ENCODE assay signal across 8 mouse cellular contexts in the genomic region with DNA sequence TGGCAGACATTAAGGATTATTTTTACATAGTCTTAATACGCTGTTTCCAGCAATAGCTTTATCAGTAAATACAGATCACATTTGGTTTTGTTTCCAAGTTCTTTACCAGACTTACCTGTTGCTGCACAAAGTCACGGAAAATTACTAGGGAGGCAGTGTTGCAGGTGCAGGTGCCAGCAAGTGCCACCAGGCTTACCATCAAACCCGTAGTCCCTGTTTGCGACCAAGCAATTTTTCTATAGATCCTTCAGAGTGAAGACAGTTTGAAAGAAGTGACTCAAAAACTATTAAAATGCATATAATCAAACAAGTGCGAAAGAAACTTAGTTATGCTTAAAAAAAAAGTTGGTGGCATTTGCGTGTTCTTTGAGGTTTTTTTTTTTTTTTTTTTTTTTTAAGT. TPM values are rescaled to one million over a fixed set of nuclear protein-coding genes. Genes with fewer than 3 reads are reported as not detected.
DNase-seq lines count a peak whose midpoint lies in the region; ATAC-seq and TF ChIP-seq lines count a peak whose summit lies in the region.

No protein-coding gene starts in this region.

- H3K79me2 ChIP-seq in CH12.LX (replicated peaks; ENCODE audit: control insufficient read depth, extremely low read depth, insufficient read depth, poor library complexity, severe bottlenecking), result no peaks in the 10 kb centered on the region
- peaks cover 42% of the 10 kb centered on the region; the same call in 1 of the 2 replicates for H3K79me2 ChIP-seq in macrophage (ENCODE audit: inconsistent target)

- no peak for TF ChIP-seq POLR2A in CH12.LX (IDR thresholded peaks at IDR 0.05; ENCODE audit: low read depth, low read length)

- DNase-seq in kidney, postnatal 25 days, result no peak
- DNase-seq in CH12.LX (ENCODE audit: extremely low read depth), result no peak
- no peak for DNase-seq in left cerebral cortex, postnatal 25 days (ENCODE audit: low spot score in 2 of 2)
- DNase-seq in right cerebral cortex, postnatal 36 days (ENCODE audit: low spot score in 2 of 2), result no peak
- no peak for DNase-seq in gastrocnemius, adult 8-10 months (ENCODE audit: low spot score in 2 of 2)

- TF ChIP-seq EP300 in CH12.LX (IDR thresholded peaks at IDR 0.05; ENCODE audit: low read length), result no peak

- peak overlapping the region; percentile 91 for H3K4me2 ChIP-seq in kidney, embryonic 14.5 days (replicated peaks; ENCODE audit: low read depth, low read length)
- H3K4me2 ChIP-seq in CH12.LX (ENCODE audit: insufficient read depth, low read depth, poor library complexity, severe bottlenecking), result no peak overlapping the region; the same call in 1 of the 2 replicates
- H3K4me2 ChIP-seq in hindbrain, embryonic 13.5 days, result peak overlapping the region; percentile 80; the same call in 1 of the 2 replicates

- H3K4me1 ChIP-seq in kidney, embryonic 14.5 days (ENCODE audit: control insufficient read depth, insufficient read depth, low read length), result peaks cover 5% of the 10 kb centered on the region; the same call in 1 of the 2 replicates
- H3K4me1 ChIP-seq in CH12.LX (ENCODE audit: control insufficient read depth in 1 of 2, insufficient read depth in 2 of 2), result peaks cover 0 to 2% of the 10 kb centered on the region in 2 experiments; a peak in 1 of 4 replicates
- peaks cover 9% of the 10 kb centered on the region for H3K4me1 ChIP-seq in hindbrain, embryonic 13.5 days (replicated peaks)

- no peak for TF ChIP-seq RAD21 in CH12.LX (IDR thresholded peaks at IDR 0.05; ENCODE audit: low read depth, low read length)

- no peak overlapping the region for H3K9ac ChIP-seq in kidney, embryonic 14.5 days (ENCODE audit: low read depth, low read length)
- no peak overlapping the region for H3K9ac ChIP-seq in CH12.LX (ENCODE audit: insufficient read depth, low read depth)
- no peak overlapping the region for H3K9ac ChIP-seq in hindbrain, embryonic 13.5 days

- 56% methylated on average over 6 of the region's 6 CpGs for WGBS in kidney, embryonic 14.5 days
- WGBS in hindbrain, embryonic 13.5 days, result 52% methylated on average over 6 of the region's 6 CpGs
- WGBS in macrophage (ENCODE audit: missing documents), result 44% methylated on average over 6 of the region's 6 CpGs

- no peaks in the 10 kb centered on the region for H3K9me3 ChIP-seq in kidney, embryonic 14.5 days (ENCODE audit: control insufficient read depth, low read length)
- H3K9me3 ChIP-seq in CH12.LX (replicated peaks; ENCODE audit: low read length), result no peaks in the 10 kb centered on the region
- H3K9me3 ChIP-seq in hindbrain, embryonic 13.5 days, result no peaks in the 10 kb centered on the region

- in situ Hi-C loops in CH12.LX (cut with MboI; ENCODE audit: low pct_ligation_motif_present, low pct_unique_long_range_greater_than_20kb, low sequenced_read_pairs), result no loop called here

- no peak for TF ChIP-seq CTCF in CH12.LX (conservative IDR thresholded peaks at IDR 0.05 in 1 of 2, IDR thresholded peaks at IDR 0.05 in 1 of 2; ENCODE audit: low read depth in 2 of 2, low read length in 2 of 2)

- H3K27me3 ChIP-seq in kidney, embryonic 14.5 days (ENCODE audit: control insufficient read depth, insufficient read depth, low read length), result peaks cover 20% of the 10 kb centered on the region
- H3K27me3 ChIP-seq in CH12.LX (replicated peaks), result peaks cover 2% of the 10 kb centered on the region
- peaks cover 41% of the 10 kb centered on the region for H3K27me3 ChIP-seq in hindbrain, embryonic 13.5 days

- ATAC-seq in kidney, embryonic 14.5 days (ENCODE audit: low FRiP score, low TSS enrichment), result no peak
- no peak for ATAC-seq in hindbrain, embryonic 13.5 days (ENCODE audit: low FRiP score)

- intact Hi-C loops in left cerebral cortex, postnatal 25 days (cut with DNase I), result no loop called here

- no peak overlapping the region for H3K27ac ChIP-seq in kidney, embryonic 14.5 days (ENCODE audit: low read depth, low read length)
- H3K27ac ChIP-seq in CH12.LX (ENCODE audit: insufficient read depth, low read depth) (no peak overlapping the region), macrophage (peak overlapping the region; percentile 61; the same call in 1 of the 2 replicates)
- no peak overlapping the region for H3K27ac ChIP-seq in hindbrain, embryonic 13.5 days

- peak overlapping the region; percentile 52 for H3K4me3 ChIP-seq in kidney, embryonic 14.5 days (ENCODE audit: low read length)
- H3K4me3 ChIP-seq in CH12.LX (replicated peaks in 1 of 3; ENCODE audit: low read depth in 2 of 3, low read length in 2 of 3, poor library complexity in 1 of 3) (no peak overlapping the region), macrophage (ENCODE audit: inconsistent target) (peak overlapping the region; percentile 68)
- no peak overlapping the region for H3K4me3 ChIP-seq in hindbrain, embryonic 13.5 days

- no peaks in the 10 kb centered on the region for H3K36me3 ChIP-seq in kidney, embryonic 14.5 days (ENCODE audit: control insufficient read depth, insufficient read depth, low read length)
- no peaks in the 10 kb centered on the region for H3K36me3 ChIP-seq in CH12.LX (replicated peaks in 1 of 2; ENCODE audit: control insufficient read depth in 1 of 2, insufficient read depth in 1 of 2, low read length in 1 of 2)
- no peaks in the 10 kb centered on the region for H3K36me3 ChIP-seq in hindbrain, embryonic 13.5 days
- no peaks in the 10 kb centered on the region for H3K36me3 ChIP-seq in macrophage (ENCODE audit: inconsistent target)

- dilution Hi-C loops in CH12.LX (cut with MboI; ENCODE audit: extremely low pct_ligation_motif_present, extremely low pct_unique_long_range_greater_than_20kb, low sequenced_read_pairs), result no loop called here

TF ChIP-seq in CH12.LX, 34 proteins besides CTCF, POLR2A, EP300 and RAD21:
- TF ChIP-seq SIN3A (IDR thresholded peaks at IDR 0.05; ENCODE audit: low read length), result no peak
- peak; percentile 42; the same call in 1 of the 2 replicates for TF ChIP-seq ZNF384 (IDR thresholded peaks at IDR 0.05; ENCODE audit: low read depth, low read length)

RNA-seq across cellular contexts. Expression of gene Sqor, which starts 0.5 kb away (rescaled TPM):
- 7.9 and 11.8 TPM in 2 replicates for polyA plus RNA-seq in kidney, embryonic 14.5 days (2014; fragmentation: Nextera tagmentation; extraction: Ambion mirVana)
- total RNA-seq in CH12.LX (2012; rRNA removed), result 0.50 and 0.85 TPM in 2 replicates
- total RNA-seq in CH12.LX (2014; rRNA removed), result not detected in 2 replicates
- polyA plus RNA-seq in CH12.LX (2012; ENCODE audit: insufficient read length, low read depth), result not detected in 2 replicates
- polyA plus RNA-seq in hindbrain, embryonic 13.5 days (2015; fragmentation: Nextera tagmentation; extraction: Ambion mirVana), result 2.7 and 3.6 TPM in 2 replicates
- total RNA-seq in macrophage (2018; cell fraction: chromatin; rRNA removed), result 10 to 100 TPM; 11.2 to 45.9 (median 25.5) TPM
- total RNA-seq in macrophage (2018; cell fraction: cytosol; rRNA removed), result 10 to 100 TPM; 32.7 to 48.8 (median 40.0) TPM
- total RNA-seq in macrophage (2018; cell fraction: nucleus; rRNA removed), result 10 to 100 TPM; 12.2 to 46.1 (median 26.5) TPM
- polyA plus RNA-seq in macrophage (2018), result 40.5 to 43.9 TPM (median 43.6 TPM) in 3 replicates
- 1 to 10 TPM; 4.1 to 5.5 TPM for total RNA-seq in left cerebral cortex, postnatal 25 days (2021)
- 10 to 100 TPM; 38.0 to 46.5 (median 43.7) TPM for total RNA-seq in gastrocnemius, adult 8-10 months (2022)

RNA-seq across cellular contexts. Expression of gene Bloc1s6, which starts 26.2 kb away (rescaled TPM):
- 35.4 and 51.3 TPM in 2 replicates for polyA plus RNA-seq in kidney, embryonic 14.5 days (2014; fragmentation: Nextera tagmentation; extraction: Ambion mirVana)
- total RNA-seq in CH12.LX (2012; rRNA removed) (23.4 and 25.5 TPM in 2 replicates), CH12.LX (2014; rRNA removed) (53.4 and 60.3 TPM in 2 replicates)
- polyA plus RNA-seq in CH12.LX (2012; ENCODE audit: insufficient read length, low read depth) (42.0 and 42.3 TPM in 2 replicates), macrophage (2018) (46.9 to 66.1 TPM (median 61.2 TPM) in 3 replicates)
- 88.1 and 97.7 TPM in 2 replicates for polyA plus RNA-seq in hindbrain, embryonic 13.5 days (2015; fragmentation: Nextera tagmentation; extraction: Ambion mirVana)
- total RNA-seq in macrophage (2018; cell fraction: chromatin; rRNA removed), result 10 to 100 TPM in 15 of 26 experiments, 1 to 10 TPM in 11; 2.2 to 22.3 (median 10.8) TPM
- 10 to 100 TPM; 31.1 to 97.3 (median 60.1) TPM for total RNA-seq in macrophage (2018; cell fraction: cytosol; rRNA removed)
- total RNA-seq in macrophage (2018; cell fraction: nucleus; rRNA removed), result 10 to 100 TPM in 22 of 26 experiments, 1 to 10 TPM in 4; 5.6 to 46.2 (median 25.0) TPM
- total RNA-seq in left cerebral cortex, postnatal 25 days (2021), result 10 to 100 TPM; 26.1 to 35.3 TPM
- total RNA-seq in gastrocnemius, adult 8-10 months (2022), result 10 to 100 TPM; 18.5 to 21.2 (median 19.0) TPM

Comparison
In these comparisons a context has a peak if more than half of its experiments do, and no peak if none do; other contexts are left out.
1. H3K4me3 ChIP-seq: peak in kidney, embryonic 14.5 days (single experiment) and macrophage (single experiment); none in CH12.LX (0 of 3) and hindbrain, embryonic 13.5 days (single experiment).